ENCODE assay signal across 9 mouse cellular contexts in genomic region chr4:82506081-82506730, GRCm38 (mm10).
DNase-seq lines count a peak whose midpoint lies in the region; ATAC-seq and TF ChIP-seq lines count a peak whose summit lies in the region.
"Had no signal": no experiment of that assay in that cellular context is flagged by ENCODE, and none has a peak within 500 bp of the region (broad histone marks: within the 10 kb centered on the region; RNA-seq: fewer than 3 reads in every experiment).

No protein-coding gene starts in this region.

- DNase-seq in spleen, adult 18-20 months, result peak; percentile 28 to 32
- no peak for DNase-seq in spleen, postnatal 14 days (ENCODE audit: low spot score in 2 of 2)
- DNase-seq in forebrain, embryonic 10.5 days (ENCODE audit: extremely low spot score, low spot score), result peak; percentile 69
- DNase-seq in liver, result peak; percentile 78
- DNase-seq in testis, postnatal 14 days (ENCODE audit: low spot score), result peak; percentile 84

- H3K27me3 ChIP-seq in forebrain, embryonic 10.5 days (ENCODE audit: poor library complexity, severe bottlenecking), result peaks cover 38% of the 10 kb centered on the region
- H3K27me3 ChIP-seq in heart, embryonic 12.5 days (replicated peaks), result no peaks in the 10 kb centered on the region
- H3K27me3 ChIP-seq in kidney, embryonic 16.5 days (ENCODE audit: insufficient read depth, low read length), result peaks cover 13% of the 10 kb centered on the region
- no peaks in the 10 kb centered on the region for H3K27me3 ChIP-seq in myocyte (ENCODE audit: control insufficient read depth, insufficient read depth, insufficient read length)

- H3K4me3 ChIP-seq in forebrain, embryonic 10.5 days, result peak overlapping the region; percentile 83
- H3K4me3 ChIP-seq in heart, embryonic 12.5 days, result peak overlapping the region; percentile 99
- H3K4me3 ChIP-seq in kidney, embryonic 16.5 days (ENCODE audit: low read length), result peak overlapping the region; percentile 85
- H3K4me3 ChIP-seq in myocyte, result peak overlapping the region; percentile 95

- peak overlapping the region; percentile 99 for H3K27ac ChIP-seq in forebrain, embryonic 10.5 days
- peak overlapping the region; percentile 99 for H3K27ac ChIP-seq in heart, embryonic 12.5 days (ENCODE audit: poor library complexity, severe bottlenecking)
- H3K27ac ChIP-seq in kidney, embryonic 16.5 days (ENCODE audit: low read length), result peak overlapping the region; percentile 100
- H3K27ac ChIP-seq: macrophage had no signal

- H3K9me3 ChIP-seq in forebrain, embryonic 10.5 days, result no peaks in the 10 kb centered on the region
- H3K9me3 ChIP-seq in heart, embryonic 12.5 days (replicated peaks), result no peaks in the 10 kb centered on the region
- no peaks in the 10 kb centered on the region for H3K9me3 ChIP-seq in kidney, embryonic 16.5 days (ENCODE audit: low read length)

- H3K79me2 ChIP-seq in myocyte (ENCODE audit: control insufficient read depth, insufficient read depth), result peaks cover 35% of the 10 kb centered on the region

- WGBS in forebrain, embryonic 10.5 days, result 0% methylated on average over 66 of the region's 81 CpGs
- WGBS in heart, embryonic 12.5 days, result under 1% methylated on average over 67 of the region's 81 CpGs
- WGBS in kidney, embryonic 16.5 days, result 0% methylated on average over 35 of the region's 81 CpGs

- H3ac ChIP-seq in myocyte (ENCODE audit: control insufficient read depth, insufficient read length), result peak overlapping the region; percentile 50

- no peaks in the 10 kb centered on the region for H3K36me3 ChIP-seq in forebrain, embryonic 10.5 days (replicated peaks)
- no peaks in the 10 kb centered on the region for H3K36me3 ChIP-seq in heart, embryonic 12.5 days
- H3K36me3 ChIP-seq in kidney, embryonic 16.5 days (ENCODE audit: insufficient read depth, low read length), result no peaks in the 10 kb centered on the region
- no peaks in the 10 kb centered on the region for H3K36me3 ChIP-seq in myocyte (ENCODE audit: control insufficient read depth, insufficient read depth)

- TF ChIP-seq POLR2A in myocyte (IDR thresholded peaks at IDR 0.05; ENCODE audit: insufficient read length, low read depth), result peak; percentile 59

- H3K4me2 ChIP-seq in heart, embryonic 12.5 days, result peak overlapping the region; percentile 95
- H3K4me2 ChIP-seq in kidney, embryonic 16.5 days (replicated peaks; ENCODE audit: low read depth, low read length), result peak overlapping the region; percentile 97
- peak overlapping the region; percentile 89 for H3K4me2 ChIP-seq in myocyte (ENCODE audit: low read depth)

- ATAC-seq in heart, embryonic 12.5 days (ENCODE audit: insufficient number of reproducible peaks, low FRiP score), result peak; percentile 87
- ATAC-seq in kidney, embryonic 16.5 days (ENCODE audit: low FRiP score, low TSS enrichment), result peak; percentile 84

- peak overlapping the region; percentile 100 for H3K9ac ChIP-seq in heart, embryonic 12.5 days
- H3K9ac ChIP-seq in kidney, embryonic 16.5 days (replicated peaks; ENCODE audit: low read length), result peak overlapping the region; percentile 97

- H3K4me1 ChIP-seq in forebrain, embryonic 10.5 days, result peaks cover 78% of the 10 kb centered on the region
- peaks cover 30% of the 10 kb centered on the region for H3K4me1 ChIP-seq in heart, embryonic 12.5 days (replicated peaks)
- H3K4me1 ChIP-seq in kidney, embryonic 16.5 days (ENCODE audit: insufficient read depth, low read length), result peaks cover 41% of the 10 kb centered on the region

TF ChIP-seq in myocyte, 11 proteins besides CTCF, POLR2A, EP300 and RAD21:
- peak; percentile 20 for TF ChIP-seq E2F4 (IDR thresholded peaks at IDR 0.05; ENCODE audit: insufficient read depth)
- peak; percentile 62 for TF ChIP-seq POLR2AphosphoS2 (IDR thresholded peaks at IDR 0.05; ENCODE audit: insufficient read length, low read depth)
- TF ChIP-seq MYOG (IDR thresholded peaks at IDR 0.05; ENCODE audit: control insufficient read depth in 1 of 3, insufficient read depth in 1 of 3, insufficient read length in 2 of 3, low read depth in 2 of 3), result peak in 1 of 3 experiments; percentile 2
- TF ChIP-seq TCF12 (IDR thresholded peaks at IDR 0.05; ENCODE audit: insufficient read depth, poor library complexity, severe bottlenecking), result no peak

Comparison
In these comparisons a context has a peak if more than half of its experiments do, and no peak if none do; other contexts are left out.
1. DNase-seq: peak in spleen, adult 18-20 months (2 of 2), forebrain, embryonic 10.5 days (single experiment), liver (single experiment) and testis, postnatal 14 days (single experiment); none in spleen, postnatal 14 days (0 of 2).
2. Peak in every context shown above with its lines, with median percentiles within 50 percentile points of each other: H3K27ac ChIP-seq, H3K4me3 ChIP-seq and H3K4me2 ChIP-seq.